Mouse (Mus musculus) liver, postnatal 0 days (tissue): Measurements from ENCODE around the gene Cubn. TPM values are rescaled to one million over a fixed set of nuclear protein-coding genes. Genes with fewer than 3 reads are reported as not detected.

Experiments used
- ATAC-seq: fragments of 200-750 bp; cut with Nextera tagmentation; 2 replicates; pipeline ENCODE4 v1.8.0; 2017; ENCODE audit warnings: mild to moderate bottlenecking, moderate library complexity
- DNase-seq: peaks from one replicate; pipeline ENCODE4 v3.0.0-alpha.2; 2016
- H3K27ac ChIP-seq: fragments of 300-500 bp; sonication (generic); 2 replicates; pipeline ENCODE4 v1.5.1; 2014; ENCODE audit warnings: antibody characterized with exemption, moderate library complexity, mild to moderate bottlenecking, low read depth
- H3K27me3 ChIP-seq: fragments of 300-500 bp; sonication (generic); 2 replicates; pipeline ENCODE4 v1.6.1; 2014; ENCODE audit warnings: low read length, control low read depth, mixed read lengths; ENCODE audit not compliant: insufficient read depth
- H3K36me3 ChIP-seq: fragments of 300-500 bp; sonication (generic); replicated peaks from 2 replicates; pipeline ENCODE4 v1.6.1; 2014; ENCODE audit warnings: mild to moderate bottlenecking, control low read depth, low read length, moderate library complexity, mixed read lengths; ENCODE audit not compliant: insufficient read depth
- H3K4me1 ChIP-seq: fragments of 300-500 bp; sonication (generic); 2 replicates; pipeline ENCODE4 v1.6.1; 2014; ENCODE audit warnings: antibody characterized with exemption, mild to moderate bottlenecking, control low read depth; ENCODE audit not compliant: insufficient read depth
- H3K4me2 ChIP-seq: fragments of 300-500 bp; sonication (generic); 2 replicates; pipeline ENCODE4 v1.6.1; 2014; ENCODE audit warnings: low read depth, mild to moderate bottlenecking, low read length, moderate library complexity, mixed read lengths
- H3K4me3 ChIP-seq: fragments of 300-500 bp; sonication (generic); 2 replicates; pipeline ENCODE4 v1.5.1; 2014; ENCODE audit warnings: low read depth, low read length
- H3K9ac ChIP-seq: fragments of 300-500 bp; sonication (generic); replicated peaks from 2 replicates; pipeline ENCODE4 v1.6.1; 2014; ENCODE audit warnings: mild to moderate bottlenecking, moderate library complexity
- H3K9me3 ChIP-seq: fragments of 300-500 bp; sonication (generic); 2 replicates; pipeline ENCODE4 v1.6.1; 2016; ENCODE audit warnings: mild to moderate bottlenecking, control low read depth, low read length, mixed read lengths
- CTCF ChIP-seq: sonication (generic); IDR thresholded peaks from 2 replicates; pipeline ENCODE4 v1.5.1; 2016; ENCODE audit warnings: antibody characterized with exemption, low read depth
- EP300 ChIP-seq: IDR thresholded peaks from 2 replicates; pipeline ENCODE4 v1.6.1; 2016; ENCODE audit warnings: antibody characterized with exemption, low read depth, mild to moderate bottlenecking
- WGBS: fragments of 180-500 bp; shearing (Covaris S2); extraction: QIAGEN DNeasy Blood & Tissue Kit; methylation state at CpG from one replicate; pipeline ENCODE4 v1.1.7; 2014; ENCODE audit not compliant: insufficient replicate concordance; 5-methylcytosine and 5-hydroxymethylcytosine counted together
- polyA plus RNA-seq: library from polyadenylated mRNA; unstranded; fragments of >200 nt; fragmentation: Nextera tagmentation; extraction: Ambion mirVana; gene quantifications from 2 replicates; pipeline ENCODE4 v1.2.1, GENCODE M21; 2015

Cubn gene
- polyA plus RNA-seq, 1 experiment from 2014 or later = not detected

DNA sequence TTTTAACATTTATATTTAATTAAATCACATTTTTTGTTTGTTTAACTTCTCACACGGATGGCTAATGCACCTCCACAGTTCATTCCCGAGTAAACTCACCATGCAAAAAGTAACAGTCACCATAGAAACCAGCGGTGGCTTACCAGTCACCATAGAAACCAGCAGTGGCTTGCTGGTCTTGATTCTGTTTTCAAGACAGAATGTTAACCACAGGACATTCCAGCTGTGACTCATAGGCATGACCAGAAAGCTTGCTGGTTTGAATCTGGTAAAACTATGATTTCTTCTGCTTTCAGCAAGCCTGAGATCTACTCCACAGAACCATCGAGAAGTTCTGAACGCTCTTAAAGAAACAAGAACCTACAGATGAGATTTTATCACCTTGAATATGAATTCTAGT lies 84.3 kb downstream of the Cubn start:
- Histone ChIP-seq H3K4me1 (0 out of 2 replicates have a peak, but pooled peaks cover 3% of the 10 kb centered on the region), H3K9me3 (no peaks in the 10 kb centered on the region), H3K27ac (no peak overlapping the region), H3K4me3 (no peak overlapping the region), H3K4me2 (no peak overlapping the region), H3K27me3 (no peaks in the 10 kb centered on the region), H3K9ac (no peak overlapping the region), H3K36me3 (no peaks in the 10 kb centered on the region)
- ATAC-seq = 0 out of 2 replicates have a peak, but pooled peaks have one; percentile 23
- no peak for TF ChIP-seq EP300
- no peak for TF ChIP-seq CTCF
- WGBS = 25% methylated on average over 5 of the region's 5 CpGs
- no peak for DNase-seq

GRCm38 (mm10) chr2:13404986-13405678 lies 86.5 kb downstream of the Cubn start:
- WGBS = 62% methylated on average over 5 of the region's 5 CpGs

GRCm38 (mm10) chr2:13400831-13401230 lies 90.8 kb downstream of the Cubn start:
- TF ChIP-seq EP300 = no peak
- TF ChIP-seq CTCF = no peak
- Histone ChIP-seq H3K4me3 (no peak overlapping the region), H3K4me2 (no peak overlapping the region), H3K27me3 (no peaks in the 10 kb centered on the region), H3K36me3 (no peaks in the 10 kb centered on the region), H3K27ac (no peak overlapping the region), H3K9ac (no peak overlapping the region), H3K4me1 (no peaks in the 10 kb centered on the region), H3K9me3 (no peaks in the 10 kb centered on the region)
- DNase-seq (no peak), ATAC-seq (no peak)
- 78% methylated on average over 6 of the region's 6 CpGs for WGBS

More at GRCm38 (mm10) chr2:13404986-13405678, 86.5 kb downstream of the Cubn start:
- no peak for TF ChIP-seq EP300
- TF ChIP-seq CTCF = no peak
- ATAC-seq (no peak), DNase-seq (no peak)
- no peak overlapping the region for H3K9ac ChIP-seq
- no peaks in the 10 kb centered on the region for H3K36me3 ChIP-seq
- H3K27me3 ChIP-seq = no peaks in the 10 kb centered on the region
- H3K9me3 ChIP-seq = no peaks in the 10 kb centered on the region
- no peaks in the 10 kb centered on the region for H3K4me1 ChIP-seq
- H3K4me2 ChIP-seq = no peak overlapping the region
- no peak overlapping the region for H3K4me3 ChIP-seq
- H3K27ac ChIP-seq = no peak overlapping the region

DNA sequence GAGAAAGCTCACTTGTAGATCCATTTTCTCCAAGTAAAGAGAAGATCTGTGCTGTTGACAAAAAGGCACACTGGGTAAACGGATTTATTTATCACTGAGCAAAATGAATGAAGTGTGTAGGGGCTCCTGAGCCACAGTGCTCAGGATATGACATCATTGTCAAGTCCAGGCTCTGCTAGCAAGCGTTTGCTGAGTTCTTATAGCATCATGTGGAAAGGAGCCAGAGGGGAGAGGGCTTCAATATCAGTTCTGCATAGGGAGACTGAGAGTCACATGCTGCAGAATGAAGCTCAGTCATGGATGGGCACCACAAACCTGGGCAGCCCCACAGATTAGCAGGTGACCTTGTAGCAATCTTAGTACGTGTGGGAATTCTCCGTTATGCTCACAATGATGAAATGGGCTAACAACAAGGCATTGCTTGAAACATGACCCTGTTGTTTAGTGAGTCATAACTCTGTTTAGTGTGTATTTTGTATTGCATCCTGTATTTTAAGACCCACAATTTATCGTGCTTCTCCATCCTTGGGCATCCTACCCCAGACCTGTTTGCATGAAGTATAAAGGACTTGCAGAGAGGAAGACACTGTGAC lies 92.0 kb downstream of the Cubn start:
- no peak overlapping the region for H3K27ac ChIP-seq
- H3K9me3 ChIP-seq = no peaks in the 10 kb centered on the region
- no peaks in the 10 kb centered on the region for H3K27me3 ChIP-seq
- no peak overlapping the region for H3K9ac ChIP-seq
- DNase-seq (no peak), ATAC-seq (no peak)
- no peak overlapping the region for H3K4me3 ChIP-seq
- no peak for TF ChIP-seq EP300
- H3K4me1 ChIP-seq = no peaks in the 10 kb centered on the region
- no peaks in the 10 kb centered on the region for H3K36me3 ChIP-seq
- no peak overlapping the region for H3K4me2 ChIP-seq
- WGBS = 66% methylated on average over 5 of the region's 5 CpGs

GRCm38 (mm10) chr2:13398955-13399354 lies 92.7 kb downstream of the Cubn start:
- Histone ChIP-seq H3K36me3 (no peaks in the 10 kb centered on the region), H3K4me1 (no peaks in the 10 kb centered on the region), H3K9me3 (no peaks in the 10 kb centered on the region), H3K4me3 (no peak overlapping the region), H3K9ac (no peak overlapping the region), H3K27ac (no peak overlapping the region), H3K4me2 (no peak overlapping the region), H3K27me3 (no peaks in the 10 kb centered on the region)
- WGBS = 42% methylated on average over 2 of the region's 2 CpGs
- DNase-seq (no peak), ATAC-seq (no peak)
- TF ChIP-seq EP300 (no peak), CTCF (no peak)

GRCm38 (mm10) chr2:13398551-13398950 lies 93.1 kb downstream of the Cubn start:
- TF ChIP-seq EP300 (no peak), CTCF (no peak)
- no peaks in the 10 kb centered on the region for H3K27me3 ChIP-seq
- no peak for ATAC-seq
- WGBS = 61% methylated on average over 4 of the region's 4 CpGs
- no peak for DNase-seq
- H3K4me2 ChIP-seq = no peak overlapping the region
- H3K27ac ChIP-seq = no peak overlapping the region
- H3K36me3 ChIP-seq = no peaks in the 10 kb centered on the region
- H3K4me1 ChIP-seq = no peaks in the 10 kb centered on the region
- no peak overlapping the region for H3K9ac ChIP-seq
- no peaks in the 10 kb centered on the region for H3K9me3 ChIP-seq
- no peak overlapping the region for H3K4me3 ChIP-seq

- no peak overlapping the region for H3K4me3 ChIP-seq
- H3K9ac ChIP-seq = no peak overlapping the region
- no peaks in the 10 kb centered on the region for H3K4me1 ChIP-seq
- H3K9me3 ChIP-seq = no peaks in the 10 kb centered on the region
- H3K36me3 ChIP-seq = no peaks in the 10 kb centered on the region
- ATAC-seq (peak; percentile 61; the same call in 1 of the 2 replicates), DNase-seq (no peak)
- TF ChIP-seq EP300 = no peak; the same call in 1 of the 2 replicates
- H3K4me2 ChIP-seq = no peak overlapping the region
- no peaks in the 10 kb centered on the region for H3K27me3 ChIP-seq
- 0 out of 2 replicates have a peak overlapping the region, but pooled peaks have one; percentile 49 for H3K27ac ChIP-seq
- 43% methylated on average over 3 of the region's 3 CpGs for WGBS
Measured at GRCm38 (mm10) chr2:13396124-13396540, 95.5 kb downstream of the Cubn start.
